Mouse (Mus musculus): ENCODE results near the gene Polr2c. TPM values are rescaled to one million over a fixed set of nuclear protein-coding genes. Genes with fewer than 3 reads are reported as not detected.

Polr2c gene
- polyA plus RNA-seq, 1 experiment from 2014 or later = 174 TPM

- no peak for ATAC-seq
- Histone ChIP-seq H3K4me3 (ENCODE audit: low read depth, low read length) (no peak overlapping the region), H3K9ac (ENCODE audit: low read length) (no peak overlapping the region), H3K9me3 (replicated peaks; ENCODE audit: control insufficient read depth, low read length) (no peaks in the 10 kb centered on the region), H3K4me2 (ENCODE audit: low read length) (peak overlapping the region; percentile 77; the same call in 1 of the 2 replicates), H3K27me3 (replicated peaks; ENCODE audit: control insufficient read depth, insufficient read depth, low read length) (no peaks in the 10 kb centered on the region; the same call in 1 of the 2 replicates), H3K36me3 (ENCODE audit: control insufficient read depth, insufficient read depth, low read length) (no peaks in the 10 kb centered on the region), H3K27ac (ENCODE audit: low read depth, low read length) (peak overlapping the region; percentile 55; the same call in 1 of the 2 replicates), H3K4me1 (ENCODE audit: control insufficient read depth, insufficient read depth, low read length) (peaks cover 50% of the 10 kb centered on the region)
- WGBS = 19% methylated on average over 3 of the region's 3 CpGs
- peak; percentile 55 for DNase-seq (ENCODE audit: low spot score)
These were observed 14.9 kb downstream of the Polr2c start for GRCm38 (mm10) chr8:94872156-94872555.

GRCm38 (mm10) chr8:94872576-94872975 lies 15.3 kb downstream of the Polr2c start:
- no peak for DNase-seq (ENCODE audit: low spot score)
- Histone ChIP-seq H3K9ac (ENCODE audit: low read length) (no peak overlapping the region), H3K4me2 (ENCODE audit: low read length) (no peak overlapping the region), H3K27ac (ENCODE audit: low read depth, low read length) (peak overlapping the region; percentile 55; the same call in 1 of the 2 replicates), H3K36me3 (ENCODE audit: control insufficient read depth, insufficient read depth, low read length) (no peaks in the 10 kb centered on the region), H3K9me3 (replicated peaks; ENCODE audit: control insufficient read depth, low read length) (no peaks in the 10 kb centered on the region), H3K4me1 (ENCODE audit: control insufficient read depth, insufficient read depth, low read length) (peaks cover 50% of the 10 kb centered on the region), H3K4me3 (ENCODE audit: low read depth, low read length) (no peak overlapping the region), H3K27me3 (replicated peaks; ENCODE audit: control insufficient read depth, insufficient read depth, low read length) (no peaks in the 10 kb centered on the region; the same call in 1 of the 2 replicates)
- 71% methylated on average over 2 of the region's 2 CpGs for WGBS
- no peak for ATAC-seq

- Histone ChIP-seq H3K4me3 (ENCODE audit: low read depth, low read length) (peak overlapping the region; percentile 45), H3K4me1 (ENCODE audit: control insufficient read depth, insufficient read depth, low read length) (peaks cover 39% of the 10 kb centered on the region), H3K36me3 (ENCODE audit: control insufficient read depth, insufficient read depth, low read length) (no peaks in the 10 kb centered on the region), H3K9me3 (replicated peaks; ENCODE audit: control insufficient read depth, low read length) (no peaks in the 10 kb centered on the region), H3K27me3 (replicated peaks; ENCODE audit: control insufficient read depth, insufficient read depth, low read length) (no peaks in the 10 kb centered on the region; the same call in 1 of the 2 replicates), H3K27ac (ENCODE audit: low read depth, low read length) (no peak overlapping the region), H3K9ac (ENCODE audit: low read length) (no peak overlapping the region), H3K4me2 (ENCODE audit: low read length) (peak overlapping the region; percentile 80)
- DNase-seq (ENCODE audit: low spot score) (peak; percentile 71), ATAC-seq (no peak)
- WGBS = 11% methylated on average over 6 of the region's 6 CpGs
These were observed 17.1 kb downstream of the Polr2c start for GRCm38 (mm10) chr8:94874358-94874757.

GRCm38 (mm10) chr8:94875096-94875870 lies 18.0 kb downstream of the Polr2c start:
- DNase-seq (ENCODE audit: low spot score) = no peak
- no peaks in the 10 kb centered on the region for H3K9me3 ChIP-seq (replicated peaks; ENCODE audit: control insufficient read depth, low read length)
- no peaks in the 10 kb centered on the region for H3K36me3 ChIP-seq (ENCODE audit: control insufficient read depth, insufficient read depth, low read length)
- peak overlapping the region; percentile 45 for H3K4me3 ChIP-seq (ENCODE audit: low read depth, low read length)
- peaks cover 30% of the 10 kb centered on the region for H3K4me1 ChIP-seq (ENCODE audit: control insufficient read depth, insufficient read depth, low read length)
- H3K4me2 ChIP-seq (ENCODE audit: low read length) = peak overlapping the region; percentile 80
- no peaks in the 10 kb centered on the region; the same call in 1 of the 2 replicates for H3K27me3 ChIP-seq (replicated peaks; ENCODE audit: control insufficient read depth, insufficient read depth, low read length)
- 14% methylated on average over 17 of the region's 17 CpGs for WGBS
- ATAC-seq = no peak
- peak overlapping the region; percentile 57 for H3K9ac ChIP-seq (ENCODE audit: low read length)
- H3K27ac ChIP-seq (ENCODE audit: low read depth, low read length) = peak overlapping the region; percentile 30; the same call in 1 of the 2 replicates

GRCm38 (mm10) chr8:94875871-94876150 lies 18.6 kb downstream of the Polr2c start:
- ATAC-seq (no peak), DNase-seq (ENCODE audit: low spot score) (no peak)
- 0% methylated on average over 17 of the region's 20 CpGs for WGBS

GRCm38 (mm10) chr8:94876197-94876730 lies 19.0 kb downstream of the Polr2c start, which contains the start of gene Dok4:
Dok4 (minus strand) TSS chr8:94876330.
- H3K4me1 ChIP-seq (ENCODE audit: control insufficient read depth, insufficient read depth, low read length) = peaks cover 25% of the 10 kb centered on the region
- no peaks in the 10 kb centered on the region for H3K9me3 ChIP-seq (replicated peaks; ENCODE audit: control insufficient read depth, low read length)
- H3K27me3 ChIP-seq (replicated peaks; ENCODE audit: control insufficient read depth, insufficient read depth, low read length) = no peaks in the 10 kb centered on the region; the same call in 1 of the 2 replicates
- peak within 1 kb of the TSS; percentile 80 for H3K4me2 ChIP-seq (ENCODE audit: low read length)
- no peaks in the 10 kb centered on the region for H3K36me3 ChIP-seq (ENCODE audit: control insufficient read depth, insufficient read depth, low read length)
- DNase-seq (ENCODE audit: low spot score) (peak; percentile 85), ATAC-seq (peak; percentile 73)
- peak within 1 kb of the TSS; percentile 45 for H3K4me3 ChIP-seq (ENCODE audit: low read depth, low read length)
- H3K27ac ChIP-seq (ENCODE audit: low read depth, low read length) = peak within 1 kb of the TSS; percentile 30; the same call in 1 of the 2 replicates
- peak within 1 kb of the TSS; percentile 57 for H3K9ac ChIP-seq (ENCODE audit: low read length)
- WGBS = under 1% methylated on average over 27 of the region's 37 CpGs

More at GRCm38 (mm10) chr8:94875871-94876150, 18.6 kb downstream of the Polr2c start:
- peak overlapping the region; percentile 30; the same call in 1 of the 2 replicates for H3K27ac ChIP-seq (ENCODE audit: low read depth, low read length)
- peak overlapping the region; percentile 45 for H3K4me3 ChIP-seq (ENCODE audit: low read depth, low read length)
- H3K4me1 ChIP-seq (ENCODE audit: control insufficient read depth, insufficient read depth, low read length) = peaks cover 26% of the 10 kb centered on the region
- no peaks in the 10 kb centered on the region for H3K36me3 ChIP-seq (ENCODE audit: control insufficient read depth, insufficient read depth, low read length)
- no peaks in the 10 kb centered on the region for H3K9me3 ChIP-seq (replicated peaks; ENCODE audit: control insufficient read depth, low read length)
- H3K4me2 ChIP-seq (ENCODE audit: low read length) = peak overlapping the region; percentile 80
- no peaks in the 10 kb centered on the region; the same call in 1 of the 2 replicates for H3K27me3 ChIP-seq (replicated peaks; ENCODE audit: control insufficient read depth, insufficient read depth, low read length)
- H3K9ac ChIP-seq (ENCODE audit: low read length) = peak overlapping the region; percentile 57

GRCm38 (mm10) chr8:94876820-94877219 lies 19.6 kb downstream of the Polr2c start:
- Histone ChIP-seq H3K9ac (ENCODE audit: low read length) (no peak overlapping the region), H3K4me1 (ENCODE audit: control insufficient read depth, insufficient read depth, low read length) (peaks cover 19% of the 10 kb centered on the region), H3K4me3 (ENCODE audit: low read depth, low read length) (no peak overlapping the region), H3K36me3 (ENCODE audit: control insufficient read depth, insufficient read depth, low read length) (no peaks in the 10 kb centered on the region), H3K27me3 (replicated peaks; ENCODE audit: control insufficient read depth, insufficient read depth, low read length) (no peaks in the 10 kb centered on the region; the same call in 1 of the 2 replicates), H3K27ac (ENCODE audit: low read depth, low read length) (no peak overlapping the region), H3K4me2 (ENCODE audit: low read length) (no peak overlapping the region), H3K9me3 (replicated peaks; ENCODE audit: control insufficient read depth, low read length) (no peaks in the 10 kb centered on the region)
- DNase-seq (ENCODE audit: low spot score) = no peak
- WGBS = 55% methylated on average over 3 of the region's 3 CpGs
- ATAC-seq = no peak

- H3K36me3 ChIP-seq (ENCODE audit: control insufficient read depth, insufficient read depth, low read length) = no peaks in the 10 kb centered on the region
- H3K4me3 ChIP-seq (ENCODE audit: low read depth, low read length) = no peak overlapping the region
- H3K9me3 ChIP-seq (replicated peaks; ENCODE audit: control insufficient read depth, low read length) = no peaks in the 10 kb centered on the region
- no peak overlapping the region for H3K27ac ChIP-seq (ENCODE audit: low read depth, low read length)
- H3K4me1 ChIP-seq (ENCODE audit: control insufficient read depth, insufficient read depth, low read length) = 0 out of 2 replicates have a peak, but pooled peaks cover 2% of the 10 kb centered on the region
- ATAC-seq (no peak), DNase-seq (ENCODE audit: low spot score) (no peak)
- H3K27me3 ChIP-seq (replicated peaks; ENCODE audit: control insufficient read depth, insufficient read depth, low read length) = no peaks in the 10 kb centered on the region
- no peak overlapping the region for H3K4me2 ChIP-seq (ENCODE audit: low read length)
- 81% methylated on average over 4 of the region's 4 CpGs for WGBS
- no peak overlapping the region for H3K9ac ChIP-seq (ENCODE audit: low read length)
These were observed 23.5 kb downstream of the Polr2c start for GRCm38 (mm10) chr8:94880742-94881141.

Data from forebrain, embryonic 14.5 days (tissue).